Mouse (Mus musculus): ENCODE measurements around the gene Spred2. TPM values are rescaled to one million over a fixed set of nuclear protein-coding genes. Genes with fewer than 3 reads are reported as not detected.
A peak's percentile ranks its signal among the peaks of the same experiment; 100 is the strongest.

Spred2 gene
- polyA plus RNA-seq, 1 experiment = 25.4 TPM

DNA sequence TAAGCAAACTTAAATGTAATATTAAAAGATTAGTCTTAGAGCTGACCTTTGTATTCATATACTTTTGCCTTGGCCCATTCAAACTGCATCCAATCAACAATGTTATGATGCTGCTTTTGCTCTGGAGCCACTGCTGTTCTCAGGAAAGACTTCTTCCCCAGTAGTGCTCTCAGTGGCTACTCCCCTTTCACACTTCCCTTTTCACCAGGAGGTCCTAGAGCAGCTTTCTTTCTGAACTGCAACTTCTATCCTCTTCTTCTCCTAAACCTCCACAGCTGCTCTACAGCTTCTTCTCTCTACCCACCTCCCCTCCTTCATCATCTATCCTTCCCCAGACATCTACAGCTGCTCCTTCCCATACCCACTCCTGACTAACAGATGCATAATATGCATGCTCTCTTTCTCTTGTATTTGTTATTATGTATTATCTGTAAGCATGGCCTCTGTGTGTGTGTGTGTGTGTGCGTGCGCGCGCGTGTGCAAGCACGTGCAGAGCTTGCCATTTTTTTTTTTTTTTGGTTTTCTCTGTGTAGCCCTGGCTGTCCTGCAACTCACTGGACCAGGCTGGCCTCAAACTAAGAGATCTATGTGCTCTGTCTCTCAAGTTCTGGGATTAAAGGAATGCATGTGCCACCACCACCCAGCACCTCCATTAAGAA is 144.3 kb downstream of the Spred2 start:
- DNase-seq = no peak
- Histone ChIP-seq H3K36me3 (ENCODE audit: control insufficient read depth, insufficient read depth, low read length) (peaks cover 65% of the 10 kb centered on the region), H3K4me3 (ENCODE audit: control insufficient read depth, insufficient read depth, low read length) (no peak overlapping the region), H3K27me3 (ENCODE audit: control insufficient read depth, insufficient read depth, low read length) (no peaks in the 10 kb centered on the region), H3K4me1 (replicated peaks; ENCODE audit: control insufficient read depth, insufficient read depth, low read length) (no peaks in the 10 kb centered on the region), H3K27ac (ENCODE audit: control insufficient read depth, insufficient read depth, low read length) (no peak overlapping the region)
- WGBS = 97% methylated on average over 6 of the region's 6 CpGs
- TF ChIP-seq POLR2A (IDR thresholded peaks at IDR 0.05; ENCODE audit: control insufficient read depth, extremely low read depth, insufficient read depth, low read length, poor library complexity) = no peak
- no peak for TF ChIP-seq CTCF (IDR thresholded peaks at IDR 0.05; ENCODE audit: borderline replicate concordance, control insufficient read depth, extremely low read depth, insufficient read depth, low read length, poor library complexity)

DNA sequence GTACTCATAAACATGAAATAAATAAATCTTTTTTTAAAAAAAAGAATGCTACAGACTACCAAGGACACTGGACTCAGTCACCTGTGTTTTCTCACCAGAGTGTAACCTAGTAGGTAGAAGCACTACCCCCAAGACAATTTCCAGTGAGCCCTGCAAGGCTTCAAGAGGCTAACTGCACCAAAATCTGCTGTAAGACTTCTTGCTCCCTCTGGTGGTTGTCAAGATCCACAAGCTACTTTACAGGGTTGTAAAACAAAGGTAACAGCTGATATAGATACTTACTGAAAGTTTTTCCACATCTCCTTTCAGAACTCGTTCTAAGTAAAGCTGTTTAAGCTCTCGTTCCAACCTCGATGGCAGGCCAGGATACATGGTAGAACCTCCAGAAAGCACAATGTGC is 148.0 kb downstream of the Spred2 start:
- H3K4me3 ChIP-seq (ENCODE audit: control insufficient read depth, insufficient read depth, low read length) = no peak overlapping the region
- no peaks in the 10 kb centered on the region for H3K27me3 ChIP-seq (ENCODE audit: control insufficient read depth, insufficient read depth, low read length)
- 80% methylated on average over 3 of the region's 3 CpGs for WGBS
- H3K27ac ChIP-seq (ENCODE audit: control insufficient read depth, insufficient read depth, low read length) = no peak overlapping the region
- H3K36me3 ChIP-seq (ENCODE audit: control insufficient read depth, insufficient read depth, low read length) = peaks cover 55% of the 10 kb centered on the region
- no peak for TF ChIP-seq POLR2A (IDR thresholded peaks at IDR 0.05; ENCODE audit: control insufficient read depth, extremely low read depth, insufficient read depth, low read length, poor library complexity)
- TF ChIP-seq CTCF (IDR thresholded peaks at IDR 0.05; ENCODE audit: borderline replicate concordance, control insufficient read depth, extremely low read depth, insufficient read depth, low read length, poor library complexity) = no peak
- no peaks in the 10 kb centered on the region for H3K4me1 ChIP-seq (replicated peaks; ENCODE audit: control insufficient read depth, insufficient read depth, low read length)
- peak; percentile 28 for DNase-seq

DNA sequence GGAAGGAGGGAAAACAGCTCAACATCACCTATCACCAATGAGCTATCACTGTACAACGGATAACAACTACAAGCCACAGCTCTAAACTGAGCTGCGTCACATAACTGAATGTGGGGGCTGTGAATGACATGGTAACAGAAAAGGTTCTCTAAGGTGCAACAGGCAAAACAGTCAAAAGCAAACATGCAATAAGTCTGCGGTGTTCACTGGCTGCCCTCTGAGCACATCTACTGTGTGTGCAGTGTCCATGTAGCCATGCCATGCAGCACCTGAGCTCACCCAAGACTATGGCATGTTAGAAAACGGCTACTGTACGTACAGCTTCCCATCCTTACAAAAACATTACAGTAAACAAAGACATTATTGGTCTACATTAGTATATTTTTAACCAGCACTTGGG is 148.7 kb downstream of the Spred2 start:
- H3K4me1 ChIP-seq (replicated peaks; ENCODE audit: control insufficient read depth, insufficient read depth, low read length) = no peaks in the 10 kb centered on the region
- H3K36me3 ChIP-seq (ENCODE audit: control insufficient read depth, insufficient read depth, low read length) = peaks cover 60% of the 10 kb centered on the region
- WGBS = 96% methylated on average over 5 of the region's 5 CpGs
- TF ChIP-seq CTCF (IDR thresholded peaks at IDR 0.05; ENCODE audit: borderline replicate concordance, control insufficient read depth, extremely low read depth, insufficient read depth, low read length, poor library complexity) = no peak
- no peak for TF ChIP-seq POLR2A (IDR thresholded peaks at IDR 0.05; ENCODE audit: control insufficient read depth, extremely low read depth, insufficient read depth, low read length, poor library complexity)
- no peak for DNase-seq
- no peaks in the 10 kb centered on the region for H3K27me3 ChIP-seq (ENCODE audit: control insufficient read depth, insufficient read depth, low read length)
- H3K27ac ChIP-seq (ENCODE audit: control insufficient read depth, insufficient read depth, low read length) = no peak overlapping the region
- H3K4me3 ChIP-seq (ENCODE audit: control insufficient read depth, insufficient read depth, low read length) = no peak overlapping the region

Other genes with a start within 250 kb of the Spred2 start
- 40.8 and 41.7 TPM in 2 replicates for gene Actr2, start 188.5 kb downstream of the Spred2 start, polyA plus RNA-seq (2012; rRNA removed)

All from thymus, adult 2 months (tissue).